Mouse (Mus musculus) lung, adult 2 months (tissue): ENCODE measurements around the gene Spi1.

ENCODE experiments used
- CTCF ChIP-seq: fragments of 200-500 bp; IDR thresholded peaks from 2 replicates; pipeline ENCODE4 v1.5.1; 2011; ENCODE audit warnings: mild to moderate bottlenecking, low read length, control low read depth; ENCODE audit not compliant: insufficient read depth
- POLR2A ChIP-seq: fragments of 200-500 bp; IDR thresholded peaks from 2 replicates; pipeline ENCODE4 v1.6.1; 2011; ENCODE audit warnings: low read depth, mild to moderate bottlenecking, control low read depth, low read length, borderline replicate concordance; ENCODE audit errors: extremely low read depth

- no peak for TF ChIP-seq POLR2A
- TF ChIP-seq CTCF: no peak
Measured at GRCm38 (mm10) chr2:91142920-91143319, 60.7 kb downstream of the Spi1 start.
